Mouse (Mus musculus): Measurements from ENCODE around the gene Med13l. TPM values are rescaled to one million over a fixed set of nuclear protein-coding genes. Genes with fewer than 3 reads are reported as not detected.

The Med13l gene
- polyA plus RNA-seq, 1 experiment: 2.3 TPM

DNA sequence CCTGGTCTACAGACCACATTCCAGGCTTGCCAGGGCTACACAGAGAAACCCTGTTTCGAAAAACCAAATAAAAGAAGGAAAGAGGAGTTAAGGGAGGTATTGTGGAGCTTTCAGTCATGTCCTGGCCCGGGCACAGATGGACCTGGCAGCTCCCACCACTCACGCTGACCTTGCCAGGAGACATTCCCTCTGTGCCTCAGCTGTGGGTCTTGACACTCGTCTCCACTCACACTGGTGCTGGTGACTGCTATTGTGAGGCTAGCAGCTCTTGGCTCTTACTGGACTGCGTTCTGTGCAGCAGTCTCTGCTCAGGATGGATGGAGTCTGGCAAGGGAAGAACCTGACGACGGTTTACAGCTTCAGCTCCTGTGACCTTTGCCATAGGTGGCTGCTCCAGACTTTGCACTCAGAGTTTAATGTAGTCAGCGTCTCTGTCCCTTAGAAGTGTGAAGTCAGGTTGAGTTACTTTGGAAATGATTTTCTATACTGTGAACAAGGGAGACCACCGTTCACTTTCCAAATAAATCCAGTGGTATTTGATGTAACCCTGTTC, 118.9 kb downstream of the Med13l start:
- peaks cover 84% of the 10 kb centered on the region for H3K36me3 ChIP-seq (ENCODE audit: control insufficient read depth)
- H3K4me1 ChIP-seq (ENCODE audit: control insufficient read depth): peaks cover 12% of the 10 kb centered on the region

DNA sequence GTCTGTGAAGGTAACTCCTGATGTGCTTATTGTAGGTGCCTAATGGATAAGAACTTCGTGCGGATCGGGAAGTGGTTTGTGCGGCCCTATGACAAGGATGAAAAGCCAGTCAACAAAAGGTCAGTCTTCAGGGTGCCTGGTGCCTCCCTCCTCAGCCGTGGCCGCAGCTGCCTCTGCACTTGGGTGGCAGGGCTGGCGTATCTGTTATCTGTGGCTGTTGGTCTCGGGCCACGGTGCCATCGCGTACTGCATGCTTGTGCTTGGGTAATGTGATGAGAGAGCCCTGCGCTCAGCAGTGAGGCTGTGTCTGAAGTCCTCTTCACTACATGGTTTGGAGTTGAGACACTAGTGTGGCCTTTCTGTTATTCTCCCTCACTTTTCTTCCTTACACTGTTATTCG, 120.4 kb downstream of the Med13l start:
- no peaks in the 10 kb centered on the region for H3K27me3 ChIP-seq (ENCODE audit: control insufficient read depth)
- TF ChIP-seq TAL1 (IDR thresholded peaks at IDR 0.05; ENCODE audit: low read length) (no peak), GATA1 (IDR thresholded peaks at IDR 0.05; ENCODE audit: low read length) (no peak)
- no peaks in the 10 kb centered on the region for H3K9me3 ChIP-seq (ENCODE audit: control insufficient read depth, low read length)
- H3K4me3 ChIP-seq (replicated peaks): no peak overlapping the region
- peaks cover 12% of the 10 kb centered on the region for H3K4me1 ChIP-seq (ENCODE audit: control insufficient read depth)
- H3K36me3 ChIP-seq (ENCODE audit: control insufficient read depth): peaks cover 84% of the 10 kb centered on the region

More for the DNA sequence above, 118.9 kb downstream of the Med13l start:
- Histone ChIP-seq H3K4me3 (replicated peaks) (no peak overlapping the region), H3K9me3 (ENCODE audit: control insufficient read depth, low read length) (no peaks in the 10 kb centered on the region), H3K27me3 (ENCODE audit: control insufficient read depth) (no peaks in the 10 kb centered on the region)
- no peak for TF ChIP-seq GATA1 (IDR thresholded peaks at IDR 0.05; ENCODE audit: low read length)
- TF ChIP-seq TAL1 (IDR thresholded peaks at IDR 0.05; ENCODE audit: low read length): no peak

DNA sequence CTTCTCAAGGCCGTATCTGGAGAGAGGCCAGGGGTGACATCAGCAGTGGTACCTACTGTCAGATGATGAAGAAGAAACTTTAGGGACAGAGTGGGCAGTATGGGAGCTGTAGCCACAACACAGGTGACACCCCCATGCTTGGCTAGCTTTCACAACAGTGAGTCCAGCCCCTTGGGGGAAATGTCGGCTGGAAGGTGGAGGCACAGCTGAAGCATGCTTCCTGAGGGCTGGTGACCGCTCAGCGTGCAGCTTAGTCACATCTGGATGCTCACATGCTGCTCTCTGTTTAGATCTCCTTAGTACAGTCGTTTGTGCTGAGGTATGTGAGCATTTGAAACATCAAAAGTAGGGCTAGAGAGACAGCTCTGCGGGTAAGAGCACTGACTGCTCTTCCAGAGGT, 121.5 kb downstream of the Med13l start:
- peaks cover 82% of the 10 kb centered on the region for H3K36me3 ChIP-seq (ENCODE audit: control insufficient read depth)
- H3K9me3 ChIP-seq (ENCODE audit: control insufficient read depth, low read length): no peaks in the 10 kb centered on the region
- TF ChIP-seq TAL1 (IDR thresholded peaks at IDR 0.05; ENCODE audit: low read length) (no peak), GATA1 (IDR thresholded peaks at IDR 0.05; ENCODE audit: low read length) (no peak)
- H3K27me3 ChIP-seq (ENCODE audit: control insufficient read depth): no peaks in the 10 kb centered on the region
- H3K4me3 ChIP-seq (replicated peaks): no peak overlapping the region
- peaks cover 12% of the 10 kb centered on the region for H3K4me1 ChIP-seq (ENCODE audit: control insufficient read depth)

DNA sequence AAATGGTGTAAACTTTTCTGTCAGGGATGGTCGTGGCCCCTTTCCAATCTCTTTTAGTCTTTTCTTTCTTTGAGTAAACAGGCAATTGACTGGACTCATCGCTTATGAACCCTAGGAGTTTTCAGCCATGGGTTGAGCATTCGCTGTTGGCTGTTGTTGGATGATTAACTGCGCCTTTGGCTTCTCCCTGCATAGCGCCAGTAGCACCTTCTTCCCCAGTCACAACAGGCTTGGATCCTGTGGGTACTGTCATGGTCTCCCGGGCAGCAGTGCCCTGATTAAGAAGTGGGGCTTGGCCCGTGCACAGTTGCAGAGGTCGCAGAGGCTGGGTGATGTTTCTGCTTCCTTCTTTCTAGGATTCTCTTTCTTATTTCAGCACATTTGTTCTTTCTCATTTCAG, 124.7 kb downstream of the Med13l start:
- peaks cover 10% of the 10 kb centered on the region for H3K4me1 ChIP-seq (ENCODE audit: control insufficient read depth)
- no peaks in the 10 kb centered on the region for H3K27me3 ChIP-seq (ENCODE audit: control insufficient read depth)
- H3K36me3 ChIP-seq (ENCODE audit: control insufficient read depth): peaks cover 71% of the 10 kb centered on the region
- H3K4me3 ChIP-seq (replicated peaks): no peak overlapping the region
- H3K9me3 ChIP-seq (ENCODE audit: control insufficient read depth, low read length): no peaks in the 10 kb centered on the region
- TF ChIP-seq GATA1 (IDR thresholded peaks at IDR 0.05; ENCODE audit: low read length): no peak
- TF ChIP-seq TAL1 (IDR thresholded peaks at IDR 0.05; ENCODE audit: low read length): no peak

DNA sequence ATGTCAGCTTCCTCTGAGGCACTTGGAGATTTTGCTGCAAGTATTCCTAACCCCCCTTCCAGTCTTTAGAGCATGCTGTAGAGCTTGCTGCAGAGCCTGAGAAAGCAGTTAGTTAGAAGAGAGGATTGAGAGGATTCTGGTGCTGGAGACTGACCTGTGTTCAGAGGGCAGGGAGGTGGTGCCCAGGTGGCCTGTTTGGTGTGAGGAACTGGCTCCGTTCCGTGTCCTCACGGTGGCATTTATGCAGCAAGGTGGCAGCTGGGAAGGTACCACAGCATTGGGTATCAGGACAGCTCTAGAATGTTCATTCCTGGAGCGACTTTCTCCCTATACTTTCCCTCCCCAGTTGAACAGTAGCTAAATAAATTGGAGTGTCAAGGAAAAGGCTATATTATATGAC, 125.5 kb downstream of the Med13l start:
- no peak overlapping the region for H3K4me3 ChIP-seq (replicated peaks)
- H3K27me3 ChIP-seq (ENCODE audit: control insufficient read depth): no peaks in the 10 kb centered on the region
- no peak for TF ChIP-seq TAL1 (IDR thresholded peaks at IDR 0.05; ENCODE audit: low read length)
- no peak for TF ChIP-seq GATA1 (IDR thresholded peaks at IDR 0.05; ENCODE audit: low read length)
- H3K36me3 ChIP-seq (ENCODE audit: control insufficient read depth): peaks cover 68% of the 10 kb centered on the region
- no peaks in the 10 kb centered on the region for H3K9me3 ChIP-seq (ENCODE audit: control insufficient read depth, low read length)
- H3K4me1 ChIP-seq (ENCODE audit: control insufficient read depth): peaks cover 8% of the 10 kb centered on the region

DNA sequence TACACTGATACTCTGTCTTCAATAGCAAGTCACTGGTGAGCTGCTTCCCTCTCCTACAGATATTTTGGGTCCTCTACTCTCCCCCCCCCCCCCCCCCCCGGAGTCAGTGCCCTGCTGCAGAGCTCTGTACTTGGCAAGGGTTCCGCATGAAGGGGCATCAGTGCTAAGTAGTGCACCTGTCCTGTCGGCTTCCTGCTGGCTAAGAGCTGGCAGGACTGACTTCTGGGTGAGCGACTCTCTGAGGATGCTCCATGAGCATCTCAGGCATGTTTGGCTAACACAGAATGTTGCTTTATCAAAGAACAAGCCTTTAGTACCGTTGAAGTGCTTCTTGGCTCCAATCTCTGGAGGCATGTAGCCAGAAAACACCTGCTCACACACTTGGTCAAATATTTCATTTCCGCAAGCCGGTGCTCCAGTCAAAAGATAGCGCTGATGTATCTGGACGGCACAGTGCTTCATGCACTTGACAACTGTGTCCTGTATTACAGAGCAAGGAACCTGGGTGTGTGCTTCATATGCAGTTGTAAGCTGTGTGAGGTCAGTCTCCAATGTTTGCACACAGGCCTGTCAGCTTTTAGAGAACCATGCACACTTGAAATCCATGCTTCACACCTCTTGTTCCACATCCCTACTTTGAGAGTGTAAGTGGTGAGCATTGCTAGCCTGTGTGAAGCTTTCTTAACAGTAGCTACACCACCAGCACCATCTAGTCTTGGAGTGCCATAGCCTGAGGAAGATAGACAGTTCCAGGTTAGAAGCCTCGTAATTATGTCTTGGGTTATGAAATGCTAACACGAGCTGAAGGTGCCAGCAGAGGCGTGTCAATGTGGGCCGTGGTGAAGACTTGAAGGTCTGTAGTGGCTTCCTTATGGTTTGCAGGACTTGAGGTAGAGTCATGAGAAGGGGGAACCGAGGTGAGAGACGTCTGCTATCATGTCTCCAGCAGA, 128.7 kb downstream of the Med13l start:
- Histone ChIP-seq H3K4me1 (ENCODE audit: control insufficient read depth) (peaks cover 17% of the 10 kb centered on the region), H3K9me3 (ENCODE audit: control insufficient read depth, low read length) (no peaks in the 10 kb centered on the region), H3K27me3 (ENCODE audit: control insufficient read depth) (no peaks in the 10 kb centered on the region), H3K4me3 (replicated peaks) (no peak overlapping the region), H3K36me3 (ENCODE audit: control insufficient read depth) (peaks cover 72% of the 10 kb centered on the region)
- TF ChIP-seq GATA1 (IDR thresholded peaks at IDR 0.05; ENCODE audit: low read length) (no peak), TAL1 (IDR thresholded peaks at IDR 0.05; ENCODE audit: low read length) (no peak)

DNA sequence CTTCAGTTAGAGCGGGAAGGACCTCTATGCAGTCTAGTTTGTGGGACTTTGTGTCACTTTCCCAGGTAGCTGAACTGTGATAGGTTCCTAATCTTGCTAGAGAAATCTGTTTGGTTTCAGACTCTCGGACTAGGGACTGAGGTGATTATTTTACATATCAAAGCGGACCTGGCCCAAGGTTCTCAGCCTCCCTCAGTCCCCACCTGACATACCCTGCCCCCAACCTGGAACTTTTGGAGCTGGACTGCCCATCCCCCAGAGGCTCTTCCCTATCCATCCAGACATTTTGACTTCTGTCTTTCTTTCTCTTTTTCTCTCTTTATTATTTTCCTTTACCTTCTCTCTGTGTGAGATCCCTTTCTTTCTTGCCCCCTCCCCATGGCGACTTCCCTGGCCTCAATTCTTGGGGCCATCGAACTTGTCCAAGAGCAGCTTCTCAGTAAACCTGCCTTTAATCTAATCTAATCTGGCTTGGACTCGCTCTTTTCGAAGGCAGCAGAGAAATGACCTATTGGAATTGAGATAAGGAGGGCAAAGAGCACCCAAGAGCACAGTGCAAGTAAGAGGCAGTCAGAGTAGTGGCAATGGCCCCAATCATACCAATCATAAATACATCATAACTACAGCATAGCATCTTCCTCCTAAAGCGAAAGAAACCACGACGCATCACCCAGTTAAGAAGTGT, 130.7 kb downstream of the Med13l start:
- peaks cover 14% of the 10 kb centered on the region for H3K4me1 ChIP-seq (ENCODE audit: control insufficient read depth)
- TF ChIP-seq TAL1 (IDR thresholded peaks at IDR 0.05; ENCODE audit: low read length) (no peak), GATA1 (IDR thresholded peaks at IDR 0.05; ENCODE audit: low read length) (no peak)

DNA sequence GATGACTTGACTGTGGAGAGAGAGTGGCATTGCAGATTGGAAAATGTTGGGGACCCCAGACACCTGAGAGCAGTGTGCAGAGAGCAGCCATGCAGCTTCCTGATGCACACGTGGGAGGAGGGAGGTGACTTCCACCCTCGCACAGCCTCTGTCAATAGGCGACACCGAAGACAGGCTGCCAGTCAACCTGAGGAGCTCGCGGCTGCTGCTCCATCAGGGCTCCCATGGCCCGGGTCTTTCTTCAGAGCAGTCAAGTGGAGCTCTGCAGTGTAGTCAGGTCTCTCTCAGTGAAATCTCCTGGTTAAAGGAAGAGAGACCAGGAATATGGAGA, 131.2 kb downstream of the Med13l start:
- H3K36me3 ChIP-seq (ENCODE audit: control insufficient read depth): peaks cover 54% of the 10 kb centered on the region
- TF ChIP-seq TAL1 (IDR thresholded peaks at IDR 0.05; ENCODE audit: low read length): no peak
- no peak for TF ChIP-seq GATA1 (IDR thresholded peaks at IDR 0.05; ENCODE audit: low read length)
- no peak overlapping the region for H3K4me3 ChIP-seq (replicated peaks)
- H3K27me3 ChIP-seq (ENCODE audit: control insufficient read depth): no peaks in the 10 kb centered on the region
- H3K4me1 ChIP-seq (ENCODE audit: control insufficient read depth): peaks cover 18% of the 10 kb centered on the region
- no peaks in the 10 kb centered on the region for H3K9me3 ChIP-seq (ENCODE audit: control insufficient read depth, low read length)

More for the DNA sequence above, 130.7 kb downstream of the Med13l start:
- Histone ChIP-seq H3K4me3 (replicated peaks) (no peak overlapping the region), H3K9me3 (ENCODE audit: control insufficient read depth, low read length) (no peaks in the 10 kb centered on the region), H3K36me3 (ENCODE audit: control insufficient read depth) (peaks cover 56% of the 10 kb centered on the region), H3K27me3 (ENCODE audit: control insufficient read depth) (no peaks in the 10 kb centered on the region)

DNA sequence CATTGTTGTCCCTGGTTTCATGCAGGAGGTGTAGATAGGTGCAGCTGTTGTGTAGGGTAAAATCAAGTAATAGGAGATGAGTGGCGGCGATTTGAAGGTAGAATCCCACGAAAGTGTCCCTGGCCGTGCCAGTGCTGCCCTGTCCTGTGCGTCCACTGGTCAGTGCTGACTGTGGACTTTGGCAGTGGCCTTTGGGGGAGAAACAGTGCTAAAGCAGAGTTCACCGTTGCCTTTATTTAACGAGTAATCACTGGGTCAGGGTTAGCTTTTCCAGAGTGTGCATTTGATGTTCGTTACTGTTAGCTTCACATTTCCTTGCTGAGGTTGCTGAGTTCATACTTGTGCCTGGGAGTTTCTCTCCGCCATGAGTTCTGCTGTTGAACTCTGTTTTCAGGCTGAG, 133.5 kb downstream of the Med13l start:
- peaks cover 42% of the 10 kb centered on the region for H3K36me3 ChIP-seq (ENCODE audit: control insufficient read depth)
- no peaks in the 10 kb centered on the region for H3K9me3 ChIP-seq (ENCODE audit: control insufficient read depth, low read length)
- no peaks in the 10 kb centered on the region for H3K27me3 ChIP-seq (ENCODE audit: control insufficient read depth)
- no peak overlapping the region for H3K4me3 ChIP-seq (replicated peaks)
- H3K4me1 ChIP-seq (ENCODE audit: control insufficient read depth): peaks cover 21% of the 10 kb centered on the region
- TF ChIP-seq TAL1 (IDR thresholded peaks at IDR 0.05; ENCODE audit: low read length) (no peak), GATA1 (IDR thresholded peaks at IDR 0.05; ENCODE audit: low read length) (no peak)

All from erythroblast, embryonic 14.5 days (primary cell).